Mouse (Mus musculus) cerebellum, adult 2 months (tissue): ENCODE measurements around the gene Cep128.

Source experiments
- CTCF ChIP-seq: fragments of 200-500 bp; IDR thresholded peaks from 2 replicates; pipeline ENCODE4 v1.5.1; 2011; ENCODE audit warnings: low read depth, mild to moderate bottlenecking, control low read depth, low read length, moderate library complexity, borderline replicate concordance; ENCODE audit not compliant: insufficient read depth
- POLR2A ChIP-seq: fragments of 200-500 bp; IDR thresholded peaks from 2 replicates; pipeline ENCODE4 v1.6.1; 2011; ENCODE audit warnings: low read length, control low read depth, borderline replicate concordance; ENCODE audit not compliant: insufficient read depth

GRCm38 (mm10) chr12:91263705-91264104 is 120.5 kb downstream of the Cep128 start:
- no peak for TF ChIP-seq CTCF
- TF ChIP-seq POLR2A = no peak
